Mouse (Mus musculus) heart, embryonic 15.5 days (tissue): ENCODE results near the gene Fam214b. TPM values are rescaled to one million over a fixed set of nuclear protein-coding genes. Genes with fewer than 3 reads are reported as not detected.

Experiments
- ATAC-seq: fragments of 200-750 bp; cut with Nextera tagmentation; replicated peaks from 2 replicates; pipeline ENCODE4 v1.8.0; 2017; ENCODE audit warnings: low read depth, moderate TSS enrichment; ENCODE audit not compliant: insufficient number of reproducible peaks, insufficient read depth, low FRiP score
- H3K27ac ChIP-seq: fragments of 300-500 bp; sonication (generic); 2 replicates; pipeline ENCODE4 v1.5.1; 2015; ENCODE audit warnings: mild to moderate bottlenecking, inconsistent platforms
- H3K27me3 ChIP-seq: fragments of 300-500 bp; sonication (generic); 2 replicates; pipeline ENCODE4 v1.6.1; 2015; ENCODE audit warnings: inconsistent platforms
- H3K36me3 ChIP-seq: fragments of 300-500 bp; sonication (generic); 2 replicates; pipeline ENCODE4 v1.6.1; 2015; ENCODE audit warnings: mild to moderate bottlenecking, inconsistent platforms
- H3K4me1 ChIP-seq: fragments of 300-500 bp; sonication (generic); replicated peaks from 2 replicates; pipeline ENCODE4 v1.6.1; 2015; ENCODE audit warnings: inconsistent platforms
- H3K4me2 ChIP-seq: fragments of 300-500 bp; sonication (generic); 2 replicates; pipeline ENCODE4 v1.6.1; 2015; ENCODE audit warnings: inconsistent platforms, mild to moderate bottlenecking, moderate library complexity
- H3K4me3 ChIP-seq: fragments of 300-500 bp; sonication (generic); 2 replicates; pipeline ENCODE4 v1.5.1; 2015; ENCODE audit warnings: mild to moderate bottlenecking, inconsistent platforms
- H3K9ac ChIP-seq: fragments of 300-500 bp; sonication (generic); 2 replicates; pipeline ENCODE4 v1.6.1; 2015; ENCODE audit warnings: mild to moderate bottlenecking, inconsistent platforms
- H3K9me3 ChIP-seq: fragments of 300-500 bp; sonication (generic); replicated peaks from 2 replicates; pipeline ENCODE4 v1.6.1; 2016; ENCODE audit warnings: inconsistent platforms
- WGBS: fragments of 180-500 bp; shearing (Covaris S2); methylation state at CpG from one replicate; pipeline ENCODE4 v1.1.7; 2015; ENCODE audit warnings: mixed read lengths; 5-methylcytosine and 5-hydroxymethylcytosine counted together
- polyA plus RNA-seq: library from polyadenylated mRNA; unstranded; fragments of >200 nt; fragmentation: Nextera tagmentation; extraction: Ambion mirVana; gene quantifications from 2 replicates; pipeline ENCODE4 v1.2.1, GENCODE M21; 2015

Fam214b gene
- polyA plus RNA-seq, 1 experiment from 2014 or later: 14.1 TPM

DNA sequence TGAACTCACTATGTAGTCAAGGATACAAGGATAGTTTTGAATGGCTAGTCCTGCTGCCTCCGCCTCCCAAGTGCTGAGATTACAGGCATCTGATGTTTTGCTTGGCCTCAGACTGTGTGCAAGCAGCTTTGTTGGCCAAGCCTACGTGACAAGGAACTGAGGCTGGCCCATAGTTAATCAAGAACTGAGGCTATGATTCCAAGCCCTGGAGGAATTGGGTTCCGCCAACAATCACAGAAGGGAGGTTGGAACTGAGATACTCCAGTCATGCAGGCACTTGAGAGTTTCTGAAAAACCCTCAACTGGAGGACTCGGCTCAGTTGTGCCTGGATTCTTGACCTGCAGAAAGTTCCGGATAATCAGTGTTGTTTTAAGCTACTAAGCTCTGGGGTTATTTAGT, 11.6 kb upstream of the Fam214b start:
- Histone ChIP-seq H3K4me3 (no peak overlapping the region), H3K9ac (no peak overlapping the region), H3K4me2 (no peak overlapping the region), H3K36me3 (no peaks in the 10 kb centered on the region), H3K27me3 (no peaks in the 10 kb centered on the region), H3K27ac (no peak overlapping the region), H3K9me3 (no peaks in the 10 kb centered on the region), H3K4me1 (peaks cover 6% of the 10 kb centered on the region)
- no peak for ATAC-seq
- 75% methylated on average over 5 of the region's 5 CpGs for WGBS

DNA sequence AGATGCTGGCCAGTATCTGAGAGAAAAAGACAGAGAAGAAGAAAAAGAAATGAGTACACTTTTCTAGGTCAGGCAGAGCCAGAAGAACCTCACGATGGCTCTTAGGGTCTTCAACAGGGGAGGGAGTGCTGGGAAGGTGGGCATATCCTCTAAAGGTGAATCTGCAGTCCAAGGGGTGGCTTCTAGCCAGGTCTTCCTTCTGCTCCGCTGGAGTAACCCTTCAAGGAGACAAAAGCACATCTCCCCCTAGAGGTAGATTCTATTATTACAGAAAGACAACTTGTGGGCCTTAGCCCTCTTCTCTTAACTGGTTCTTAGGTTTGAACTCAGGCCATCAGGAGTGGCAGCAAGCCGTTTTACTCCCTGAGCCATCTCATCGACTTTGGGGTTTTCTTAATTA, 6.6 kb upstream of the Fam214b start:
- no peaks in the 10 kb centered on the region for H3K4me1 ChIP-seq
- no peak overlapping the region for H3K4me3 ChIP-seq
- no peaks in the 10 kb centered on the region for H3K27me3 ChIP-seq
- 0 out of 2 replicates have a peak, but pooled peaks have one; percentile 14 for ATAC-seq
- no peaks in the 10 kb centered on the region for H3K36me3 ChIP-seq
- no peak overlapping the region for H3K27ac ChIP-seq
- no peaks in the 10 kb centered on the region for H3K9me3 ChIP-seq
- WGBS: 19% methylated on average over 4 of the region's 4 CpGs
- no peak overlapping the region for H3K9ac ChIP-seq
- H3K4me2 ChIP-seq: no peak overlapping the region

DNA sequence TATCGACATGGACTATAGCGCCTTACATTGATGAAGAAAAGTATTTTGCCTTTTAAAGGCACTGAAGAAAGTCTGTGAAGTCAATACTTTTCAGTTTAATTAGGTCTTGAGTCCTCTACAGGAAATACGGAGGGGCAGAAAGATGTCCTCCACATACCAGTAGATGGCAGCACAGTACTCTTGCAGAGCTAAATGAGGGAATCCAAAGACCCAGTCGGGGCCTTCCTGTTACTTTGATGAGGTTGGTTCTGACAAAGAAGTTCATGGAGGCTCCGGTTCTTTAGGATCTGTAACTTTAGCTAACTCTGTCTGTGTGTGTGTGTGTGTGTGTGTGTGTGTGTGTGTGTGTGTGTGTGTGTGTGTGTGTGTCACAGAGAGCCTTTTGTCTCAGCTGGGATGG, 1.2 kb upstream of the Fam214b start:
- H3K27me3 ChIP-seq: no peaks in the 10 kb centered on the region
- no peak overlapping the region for H3K9ac ChIP-seq
- 8% methylated on average over 5 of the region's 5 CpGs for WGBS
- no peaks in the 10 kb centered on the region for H3K36me3 ChIP-seq
- no peak overlapping the region for H3K4me3 ChIP-seq
- peak overlapping the region; percentile 82 for H3K4me2 ChIP-seq
- H3K27ac ChIP-seq: no peak overlapping the region
- no peaks in the 10 kb centered on the region for H3K9me3 ChIP-seq
- peaks cover 29% of the 10 kb centered on the region for H3K4me1 ChIP-seq
- ATAC-seq: no peak

DNA sequence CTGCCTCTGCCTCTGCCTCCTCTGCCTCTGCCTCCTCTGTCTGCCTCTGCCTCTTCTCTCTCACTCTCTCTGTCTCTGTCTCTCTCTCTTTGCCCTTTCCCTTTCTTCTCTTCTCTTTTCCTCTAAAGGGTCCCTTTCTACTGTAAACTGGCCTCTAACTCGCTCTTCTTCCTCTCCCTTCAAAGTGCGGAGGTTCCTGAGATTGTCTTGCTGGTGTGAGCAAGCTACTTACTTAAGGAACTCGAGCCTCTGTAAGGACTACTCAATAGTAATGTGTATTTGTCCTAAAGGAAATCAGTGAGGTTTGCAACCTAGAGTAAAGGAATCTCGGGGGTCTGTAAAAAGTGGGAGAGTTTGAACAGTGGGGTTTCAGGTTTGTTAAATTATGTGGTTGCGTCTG, 587 bp upstream of the Fam214b start:
- no peak overlapping the region for H3K4me3 ChIP-seq
- WGBS: 54% methylated on average over 5 of the region's 5 CpGs

DNA sequence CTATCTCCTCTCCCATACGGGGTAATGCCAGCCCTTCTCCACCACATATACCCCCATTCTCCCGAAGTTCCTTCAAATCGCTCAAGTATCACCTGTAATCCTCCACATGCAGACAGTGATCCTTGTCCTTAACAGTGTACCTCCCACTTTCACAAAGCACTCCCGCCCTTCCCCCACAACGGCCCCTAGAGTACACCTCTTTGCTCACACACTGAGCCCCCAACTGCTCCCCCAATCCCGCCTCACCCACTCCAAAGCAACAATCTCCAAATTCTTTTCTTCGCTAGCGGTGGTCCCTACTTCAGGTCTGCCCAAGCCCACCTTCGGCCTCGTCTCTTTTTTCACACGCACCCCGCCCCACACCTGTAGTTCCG, 748 bp downstream of the Fam214b start:
- Histone ChIP-seq H3K4me1 (peaks cover 33% of the 10 kb centered on the region), H3K9me3 (no peaks in the 10 kb centered on the region), H3K4me3 (peak overlapping the region; percentile 72), H3K4me2 (peak overlapping the region; percentile 82), H3K27me3 (no peaks in the 10 kb centered on the region), H3K27ac (peak overlapping the region; percentile 81), H3K9ac (peak overlapping the region; percentile 47), H3K36me3 (no peaks in the 10 kb centered on the region)
- ATAC-seq: no peak; the same call in 1 of the 2 replicates
- 6% methylated on average over 13 of the region's 13 CpGs for WGBS

More for the DNA sequence above, 587 bp upstream of the Fam214b start:
- Histone ChIP-seq H3K36me3 (no peaks in the 10 kb centered on the region), H3K4me2 (peak overlapping the region; percentile 82), H3K27me3 (no peaks in the 10 kb centered on the region), H3K9ac (no peak overlapping the region), H3K4me1 (peaks cover 29% of the 10 kb centered on the region), H3K9me3 (no peaks in the 10 kb centered on the region), H3K27ac (no peak overlapping the region)
- no peak for ATAC-seq

DNA sequence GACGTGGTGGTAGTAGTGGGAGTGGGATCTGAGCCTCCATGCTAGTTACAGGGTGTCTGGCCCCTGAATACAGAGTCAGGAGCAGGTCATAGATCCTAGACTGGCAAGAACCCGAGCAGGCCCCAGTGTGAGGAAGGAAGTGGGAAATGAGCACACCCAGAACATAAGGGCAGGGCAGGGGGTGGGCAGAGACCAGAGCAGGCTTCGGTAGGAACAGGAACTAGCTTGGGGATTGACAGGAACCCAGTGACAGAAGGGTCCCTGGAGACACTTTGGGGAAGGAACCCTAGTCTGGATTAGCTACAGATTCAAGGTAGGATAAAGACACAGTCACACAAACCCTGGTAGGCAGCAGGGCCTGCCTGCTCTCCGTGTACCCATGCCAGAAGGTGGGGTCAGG, 1.3 kb downstream of the Fam214b start:
- peak overlapping the region; percentile 47 for H3K9ac ChIP-seq
- WGBS: 25% methylated on average over 4 of the region's 4 CpGs
- peaks cover 34% of the 10 kb centered on the region for H3K4me1 ChIP-seq
- peak overlapping the region; percentile 81 for H3K27ac ChIP-seq
- H3K27me3 ChIP-seq: no peaks in the 10 kb centered on the region
- peak overlapping the region; percentile 72 for H3K4me3 ChIP-seq
- peak overlapping the region; percentile 82 for H3K4me2 ChIP-seq
- no peak for ATAC-seq
- no peaks in the 10 kb centered on the region for H3K9me3 ChIP-seq
- H3K36me3 ChIP-seq: no peaks in the 10 kb centered on the region

DNA sequence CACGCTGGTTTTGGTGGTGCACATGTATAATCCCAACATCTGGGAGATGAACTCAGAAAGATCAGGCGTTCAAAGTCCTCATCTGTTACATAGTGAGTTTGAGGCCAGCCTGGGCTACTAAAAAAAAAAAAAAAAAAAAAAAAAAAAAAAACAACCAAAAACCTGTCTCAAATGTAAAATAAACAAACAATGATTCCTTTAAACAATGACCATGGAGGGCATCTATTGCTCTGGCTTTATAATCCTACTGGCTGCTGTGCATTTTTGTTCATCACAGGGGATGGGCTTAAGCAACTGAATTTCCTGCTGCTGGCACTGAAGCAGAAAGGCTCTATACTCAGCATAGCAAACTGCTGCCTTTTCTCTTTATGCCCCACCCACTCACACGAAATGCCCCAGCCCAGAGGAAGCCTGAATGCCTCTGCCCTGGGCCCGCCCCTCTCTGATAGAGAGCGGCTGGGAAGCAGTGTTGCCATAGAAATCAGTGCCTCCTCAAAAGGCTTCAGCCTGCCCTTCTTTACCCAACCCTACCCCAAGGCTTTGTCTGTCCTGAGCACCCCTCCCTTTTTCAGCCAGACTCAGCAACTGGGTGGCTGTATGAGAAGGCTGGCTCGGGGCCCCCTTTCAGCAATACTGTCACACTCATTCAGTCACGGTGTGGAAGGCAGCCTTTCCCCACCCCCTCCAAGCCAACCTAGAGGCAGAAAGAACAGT, 2.2 kb downstream of the Fam214b start:
- H3K4me1 ChIP-seq: peaks cover 43% of the 10 kb centered on the region
- H3K27me3 ChIP-seq: no peaks in the 10 kb centered on the region
- H3K9me3 ChIP-seq: no peaks in the 10 kb centered on the region
- peak overlapping the region; percentile 81 for H3K27ac ChIP-seq
- peak overlapping the region; percentile 72 for H3K4me3 ChIP-seq
- ATAC-seq: no peak; the same call in 1 of the 2 replicates
- no peaks in the 10 kb centered on the region for H3K36me3 ChIP-seq
- H3K4me2 ChIP-seq: peak overlapping the region; percentile 82
- peak overlapping the region; percentile 38 for H3K9ac ChIP-seq
- WGBS: 19% methylated on average over 7 of the region's 7 CpGs

DNA sequence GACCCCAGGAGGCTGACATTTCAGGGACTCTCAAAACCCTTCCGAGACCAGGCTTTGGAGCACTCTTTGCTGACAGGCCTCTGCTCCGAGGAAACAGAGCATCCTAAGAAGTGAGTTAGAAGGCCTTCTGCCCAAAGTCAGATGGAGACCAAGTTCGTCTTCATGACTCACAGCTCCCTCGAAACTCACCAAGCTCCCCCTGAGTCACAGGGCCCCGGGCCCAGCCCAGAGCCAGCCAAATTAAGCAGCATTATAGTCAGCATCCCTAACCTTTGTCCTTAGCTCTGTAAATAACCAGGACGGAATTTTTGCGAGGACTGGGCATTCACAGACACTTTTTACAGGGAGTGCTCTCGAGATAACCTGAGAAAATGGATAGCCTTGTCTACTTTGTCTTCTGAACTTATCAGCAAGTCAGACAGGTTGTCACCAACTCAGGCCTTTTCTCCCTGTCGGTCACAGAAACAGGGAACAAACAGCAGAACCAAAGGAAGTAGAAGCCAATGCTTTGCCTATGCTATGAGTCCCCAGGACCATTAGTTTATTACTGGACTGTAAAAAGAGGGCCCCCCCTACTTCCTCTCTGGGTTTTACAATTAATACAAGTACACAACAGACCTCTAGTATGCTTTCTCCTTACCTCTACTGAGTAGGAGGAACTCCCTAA, 5.0 kb downstream of the Fam214b start:
- Histone ChIP-seq H3K27ac (no peak overlapping the region), H3K9ac (no peak overlapping the region), H3K9me3 (no peaks in the 10 kb centered on the region), H3K4me3 (no peak overlapping the region), H3K36me3 (peaks cover 7% of the 10 kb centered on the region), H3K4me1 (peaks cover 46% of the 10 kb centered on the region), H3K4me2 (no peak overlapping the region), H3K27me3 (no peaks in the 10 kb centered on the region)
- ATAC-seq: no peak
- 55% methylated on average over 9 of the region's 9 CpGs for WGBS

DNA sequence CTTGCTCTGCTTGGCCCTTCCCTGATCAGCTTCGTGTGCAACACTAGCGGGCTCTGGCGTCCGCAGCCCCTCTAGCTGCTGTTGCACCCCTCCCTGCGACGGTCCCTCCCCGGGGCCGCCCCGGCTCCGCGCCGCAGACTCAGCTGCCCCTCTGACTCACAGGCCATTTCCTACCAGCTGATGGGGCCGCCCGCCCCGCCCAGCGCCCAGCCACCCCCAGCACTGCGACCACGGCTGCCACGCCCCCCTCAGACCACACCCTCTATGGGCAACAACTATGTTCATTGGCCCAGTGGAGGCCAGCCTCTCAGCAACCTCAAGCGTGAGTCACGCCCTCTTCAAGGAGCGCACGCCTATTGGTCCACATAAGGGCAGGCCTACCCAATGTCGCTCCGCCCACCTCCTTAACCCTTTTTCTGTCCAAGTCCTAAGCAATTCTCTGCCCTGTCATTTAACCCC, 5.9 kb downstream of the Fam214b start:
- no peaks in the 10 kb centered on the region for H3K9me3 ChIP-seq
- ATAC-seq: peak; percentile 98
- H3K27me3 ChIP-seq: no peaks in the 10 kb centered on the region
- H3K27ac ChIP-seq: peak overlapping the region; percentile 80
- WGBS: under 1% methylated on average over 25 of the region's 25 CpGs
- peaks cover 12% of the 10 kb centered on the region for H3K36me3 ChIP-seq
- H3K9ac ChIP-seq: peak overlapping the region; percentile 83
- H3K4me2 ChIP-seq: peak overlapping the region; percentile 95
- peak overlapping the region; percentile 87 for H3K4me3 ChIP-seq
- peaks cover 42% of the 10 kb centered on the region for H3K4me1 ChIP-seq

DNA sequence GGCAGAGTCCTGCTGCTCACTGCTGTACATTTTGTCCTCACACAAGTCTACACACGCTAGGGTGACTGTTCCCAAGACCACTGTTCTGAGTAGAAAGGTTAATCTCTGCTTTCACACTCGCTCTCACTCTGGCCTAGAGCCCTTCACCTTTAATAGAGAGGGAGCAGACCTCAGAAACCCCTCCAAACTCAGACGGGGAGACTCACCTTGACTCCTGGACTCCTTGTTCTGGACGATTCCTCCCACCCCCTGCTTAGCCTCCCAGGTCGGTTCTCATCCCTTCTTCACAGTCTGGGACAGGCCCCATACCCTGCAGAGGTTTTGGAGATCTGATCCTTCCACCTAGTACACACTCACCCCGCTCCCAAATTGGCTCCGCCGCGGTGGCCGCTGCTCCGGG, 6.4 kb downstream of the Fam214b start:
- peak overlapping the region; percentile 83 for H3K9ac ChIP-seq
- peak overlapping the region; percentile 80 for H3K27ac ChIP-seq
- peaks cover 37% of the 10 kb centered on the region for H3K4me1 ChIP-seq
- ATAC-seq: peak; percentile 11
- H3K9me3 ChIP-seq: no peaks in the 10 kb centered on the region
- 4% methylated on average over 11 of the region's 11 CpGs for WGBS
- H3K27me3 ChIP-seq: no peaks in the 10 kb centered on the region
- H3K36me3 ChIP-seq: peaks cover 14% of the 10 kb centered on the region
- peak overlapping the region; percentile 87 for H3K4me3 ChIP-seq
- H3K4me2 ChIP-seq: peak overlapping the region; percentile 95

DNA sequence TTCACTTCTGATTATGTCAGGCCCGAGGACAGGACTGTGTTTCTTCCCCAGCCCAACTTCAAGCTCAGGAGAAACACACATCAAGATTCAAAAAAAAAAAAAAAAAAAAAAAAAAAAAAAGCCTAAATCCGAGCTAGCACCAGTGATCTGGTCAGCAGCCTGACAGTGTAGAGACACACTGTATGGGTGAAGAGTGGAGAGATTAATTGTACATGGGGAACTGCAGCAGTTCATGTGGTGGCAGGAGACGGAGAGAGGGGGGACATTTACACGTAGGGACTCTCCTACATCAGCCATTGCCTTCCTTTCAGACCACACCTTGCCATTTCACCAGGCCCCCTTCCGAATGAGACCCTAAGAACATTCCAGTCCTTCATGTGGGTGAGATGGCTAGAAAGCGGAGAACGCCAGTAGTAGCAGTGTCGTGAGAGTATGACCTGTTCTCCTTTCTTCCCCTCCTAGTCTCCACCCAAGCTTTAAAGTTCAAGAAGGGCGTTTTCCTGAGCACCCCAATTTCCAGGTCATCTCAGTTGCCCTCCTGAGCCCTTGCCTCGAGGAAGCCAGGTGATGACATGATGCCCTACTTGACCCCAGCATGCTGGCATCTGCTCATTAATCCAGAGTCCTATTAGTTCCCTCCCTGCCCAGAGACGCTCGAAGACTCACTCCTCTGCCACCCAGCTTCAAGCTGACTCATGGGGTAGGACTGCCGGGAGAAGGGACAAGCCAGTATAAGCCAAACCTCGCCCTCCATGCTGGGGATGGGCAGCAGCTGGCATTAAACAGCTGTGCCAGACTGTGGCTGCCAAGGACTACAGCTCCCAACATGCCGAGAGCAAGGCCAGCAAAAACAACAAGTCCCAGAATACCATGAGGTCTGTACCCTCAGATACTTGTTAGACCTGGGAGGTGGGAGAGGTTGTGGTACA, 7.2 kb downstream of the Fam214b start:
- WGBS: 42% methylated on average over 15 of the region's 15 CpGs
- Histone ChIP-seq H3K4me2 (peak overlapping the region; percentile 95), H3K4me1 (peaks cover 29% of the 10 kb centered on the region), H3K9ac (peak overlapping the region; percentile 83), H3K36me3 (peaks cover 21% of the 10 kb centered on the region), H3K4me3 (peak overlapping the region; percentile 87), H3K27me3 (no peaks in the 10 kb centered on the region), H3K27ac (peak overlapping the region; percentile 80), H3K9me3 (no peaks in the 10 kb centered on the region)
- ATAC-seq: no peak
